Mouse (Mus musculus) gastrocnemius, adult 18-20 months (tissue): Measurements from ENCODE around the gene Ihh. TPM values are rescaled to one million over a fixed set of nuclear protein-coding genes. Genes with fewer than 3 reads are reported as not detected.

Source experiments
- DNase-seq: peaks from one replicate; pipeline ENCODE4 v3.0.0; 2021; ENCODE audit warnings: low spot score
- long read RNA-seq, 2 experiments: library from polyadenylated mRNA; stranded (forward); transcript quantifications; one replicate each; pipeline ENCODE4 v2.0.0; 2021
- total RNA-seq, 2 experiments: library from RNA; stranded (reverse); gene quantifications; 2 replicates each; pipeline ENCODE4 v1.2.3; 2021

Ihh gene
- total RNA-seq: under 1 TPM; 0.16 to 0.26 TPM
- long read RNA-seq, experiment 1: 0 reads
- long read RNA-seq, experiment 2: 0 reads

DNA sequence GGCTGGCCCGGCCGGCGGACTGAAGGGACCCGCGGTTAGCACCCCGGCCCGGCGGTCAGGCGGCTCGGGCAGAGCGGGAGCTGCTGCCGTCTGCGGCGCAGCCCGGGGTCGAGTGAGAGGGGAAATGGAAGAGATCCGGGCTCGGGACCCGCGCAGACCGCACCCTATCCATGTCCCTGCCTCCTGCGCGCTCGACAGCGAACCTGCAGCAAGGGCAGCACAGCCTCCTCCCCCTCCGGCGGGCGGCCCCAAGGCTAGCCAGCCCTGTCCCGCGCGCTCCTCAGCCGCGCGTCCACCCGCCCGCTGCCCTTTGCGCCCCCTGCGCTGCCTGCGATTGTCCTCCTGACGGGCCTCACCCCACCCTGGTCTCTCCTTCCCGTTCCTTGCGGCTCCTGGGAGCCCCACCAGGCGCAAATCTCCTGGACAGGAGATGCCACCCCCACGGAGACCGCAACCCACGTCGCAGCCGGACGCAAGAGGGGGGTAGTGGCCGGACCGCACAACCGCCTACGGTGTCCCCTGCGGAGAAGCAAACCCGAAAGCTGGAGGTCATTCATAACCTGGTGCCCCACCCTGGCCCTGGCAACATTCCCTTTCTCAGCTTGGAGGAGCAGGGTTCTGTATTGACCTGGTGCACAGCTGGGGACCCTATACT, at the start of gene Ihh:
Gene Ihh, minus strand, starts transcription at position 117 of the 655 bp plus-strand sequence.
- DNase-seq: no peak

DNA sequence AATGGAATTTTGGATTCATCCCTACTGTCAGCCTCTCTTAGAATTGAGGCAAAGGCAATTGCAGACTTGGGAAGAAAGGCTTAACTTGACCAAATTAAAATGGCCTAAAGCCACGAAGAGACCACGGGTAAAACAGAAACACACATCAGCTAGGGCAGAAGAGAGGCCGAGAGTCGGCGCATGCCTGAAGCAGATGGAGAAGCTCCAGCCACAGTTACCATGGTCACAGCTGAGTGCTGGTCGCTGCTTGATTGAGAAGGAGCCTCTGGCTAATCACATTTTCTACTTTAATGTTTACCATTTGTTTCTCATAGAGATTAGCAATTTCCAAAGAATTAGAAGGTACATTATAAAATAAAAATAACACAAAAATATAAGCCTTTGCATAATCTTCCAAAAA, 49.7 kb upstream of the Ihh start:
- no peak for DNase-seq

GRCm38 (mm10) chr1:75000496-75000895, 49.0 kb upstream of the Ihh start:
- DNase-seq: peak; percentile 19

GRCm38 (mm10) chr1:74999173-74999572, 47.7 kb upstream of the Ihh start:
- no peak for DNase-seq

DNA sequence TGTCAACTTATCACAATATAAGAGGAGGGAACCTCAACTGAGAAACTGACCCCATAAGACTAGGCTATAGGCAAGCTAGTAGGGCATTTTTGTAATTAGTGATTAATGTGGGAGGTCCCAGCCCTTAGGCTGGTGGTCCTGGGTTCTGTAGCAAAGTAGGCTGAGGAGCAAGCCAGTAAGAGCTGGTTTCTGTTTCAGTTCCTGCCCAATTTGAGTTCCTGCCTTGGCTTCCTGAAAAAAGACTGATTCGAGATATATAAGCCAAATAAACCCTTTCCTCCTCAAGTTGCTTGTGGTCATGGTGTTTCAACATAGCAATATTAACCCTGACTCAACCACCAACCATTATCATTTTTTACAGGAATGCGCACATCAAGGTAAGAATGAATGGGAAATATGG, 45.8 kb upstream of the Ihh start:
- no peak for DNase-seq

- DNase-seq: no peak
Measured at GRCm38 (mm10) chr1:74977001-74977400, 25.5 kb upstream of the Ihh start.

GRCm38 (mm10) chr1:74975936-74976335, 24.5 kb upstream of the Ihh start:
- DNase-seq: no peak

DNA sequence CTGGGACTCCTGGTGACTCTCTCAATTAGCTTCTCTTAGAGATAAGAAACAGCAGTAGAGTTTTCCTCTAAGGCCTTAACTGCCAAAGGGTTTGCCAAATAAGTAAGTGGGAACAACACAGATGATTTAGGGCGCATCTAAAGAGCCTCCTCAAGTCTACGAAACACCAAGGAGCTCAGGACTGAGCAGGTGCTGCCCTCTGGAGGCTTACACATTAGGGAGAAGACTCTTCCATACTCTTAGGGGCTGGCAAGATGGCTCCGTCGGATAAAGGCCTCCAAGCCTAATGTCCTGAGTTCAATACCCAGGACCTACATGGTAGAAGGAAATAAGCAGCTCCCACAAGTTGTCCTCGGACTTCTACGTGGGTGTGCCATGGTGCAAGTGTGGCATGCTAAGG, 22.1 kb upstream of the Ihh start:
- DNase-seq: no peak

DNA sequence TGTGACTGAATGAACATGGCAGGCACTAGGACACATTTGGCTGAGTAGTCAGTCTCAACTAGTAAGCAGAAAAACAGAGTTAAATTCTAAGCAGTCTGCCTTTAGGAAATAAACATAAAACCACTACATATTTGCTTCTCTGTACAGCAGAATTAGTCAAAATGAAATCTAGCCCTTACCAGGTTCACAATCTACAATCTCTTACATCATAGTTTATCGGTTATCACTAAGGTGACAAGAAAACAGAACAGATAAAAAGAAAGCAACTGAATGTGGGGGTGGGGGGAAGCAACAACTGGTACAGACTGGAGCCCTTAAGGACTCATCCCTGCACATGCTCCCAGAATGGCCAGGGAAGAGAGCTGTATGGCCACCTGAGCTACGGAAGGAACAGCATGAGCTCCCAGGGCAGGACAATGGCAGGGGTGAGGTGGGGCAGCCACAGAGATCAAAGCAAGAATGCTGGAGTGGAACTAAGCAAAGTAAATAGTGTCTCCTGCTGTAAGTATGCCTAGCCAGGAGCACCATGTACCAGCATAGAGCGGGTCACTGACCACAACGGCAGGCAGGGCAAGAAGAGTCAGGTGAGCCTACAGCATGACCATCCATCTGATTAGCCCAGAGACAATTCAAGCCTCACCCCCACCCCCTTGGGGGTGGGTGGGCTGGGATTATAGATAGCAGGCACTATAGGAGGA, 20.0 kb upstream of the Ihh start:
- DNase-seq: no peak

DNA sequence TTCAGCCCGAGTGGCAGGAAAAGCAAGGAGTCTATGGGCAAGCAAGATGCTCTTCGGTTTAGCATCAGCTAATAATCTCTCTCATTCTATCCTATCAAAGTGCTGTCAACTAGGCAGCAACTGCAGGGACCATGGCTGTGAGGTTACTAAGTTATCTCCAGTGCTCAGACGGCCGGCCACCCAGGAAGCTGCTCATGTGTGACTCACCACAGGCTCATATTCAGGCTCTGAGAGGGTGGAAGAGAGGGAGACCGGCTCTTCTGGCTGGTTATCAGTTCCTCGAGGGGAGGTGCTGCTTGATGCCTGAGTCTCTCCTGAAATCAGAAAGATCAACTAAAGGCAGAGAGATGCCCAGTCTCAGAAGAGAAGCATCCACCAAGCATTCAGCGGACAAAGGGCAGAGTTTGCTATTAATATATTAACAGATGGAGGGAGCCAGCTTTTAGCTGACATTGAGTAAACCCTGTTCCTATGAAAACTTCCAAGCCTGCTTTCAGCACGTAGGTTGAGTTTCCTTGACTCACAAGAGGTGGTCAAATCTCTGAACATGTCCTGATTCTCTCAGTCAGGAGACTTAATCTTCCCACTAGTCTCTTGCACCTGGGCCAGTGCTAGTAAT, 16.6 kb upstream of the Ihh start:
- no peak for DNase-seq

- DNase-seq: peak; percentile 77
Measured at GRCm38 (mm10) chr1:74964494-74965215, 13.2 kb upstream of the Ihh start.

DNA sequence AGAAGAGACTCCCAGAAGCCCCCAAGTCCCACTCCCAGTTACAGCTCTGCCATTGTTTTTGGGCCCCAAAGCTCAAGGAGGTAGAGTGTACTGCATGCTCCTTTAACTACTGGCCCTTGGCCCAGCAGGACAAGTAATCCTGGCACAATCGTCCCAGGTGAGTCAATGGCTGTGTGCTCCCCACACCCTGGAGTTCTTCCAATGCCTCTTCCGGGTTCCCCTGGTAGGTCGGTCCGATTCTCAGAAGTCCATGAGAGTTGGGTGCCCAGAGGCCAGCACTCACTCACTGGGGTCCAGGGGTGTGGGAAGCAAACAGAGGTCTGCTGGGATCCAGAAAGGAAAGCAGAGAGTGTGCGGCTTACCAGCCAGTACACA, 11.4 kb upstream of the Ihh start:
- no peak for DNase-seq

DNA sequence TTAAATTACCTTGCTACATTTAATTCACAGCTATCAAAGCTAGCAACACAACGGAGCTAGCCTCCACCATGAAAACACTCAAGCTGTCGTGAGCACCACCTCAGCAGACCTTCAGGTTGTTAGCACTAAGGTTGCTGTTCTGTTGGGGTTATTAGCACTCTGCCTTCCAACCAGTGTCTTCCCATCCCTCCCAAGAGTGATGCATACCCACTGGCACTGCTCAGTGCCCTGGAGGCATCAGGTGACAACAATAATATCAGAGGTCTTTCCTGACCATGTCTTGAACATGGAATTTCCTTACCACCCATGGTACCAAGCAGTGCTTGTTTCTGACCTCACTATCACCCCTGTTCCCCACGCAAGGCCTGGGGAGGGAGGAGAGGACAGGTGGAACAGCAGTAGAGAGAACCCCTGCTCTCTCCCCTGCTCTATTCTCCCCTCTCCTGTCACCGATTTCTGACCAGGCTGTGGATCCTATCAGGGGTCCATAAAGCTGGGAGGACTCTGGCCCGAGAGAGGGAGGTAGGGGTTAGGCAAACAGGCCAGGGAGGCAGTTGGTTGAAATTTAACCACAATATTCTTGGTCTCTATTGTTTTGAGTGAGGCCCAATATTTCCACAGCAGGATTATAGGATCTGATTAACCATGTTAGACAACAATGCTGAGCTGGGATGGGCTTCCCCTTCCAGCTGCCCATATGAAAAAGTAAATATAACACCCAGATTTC, 10.8 kb upstream of the Ihh start:
- no peak for DNase-seq

DNA sequence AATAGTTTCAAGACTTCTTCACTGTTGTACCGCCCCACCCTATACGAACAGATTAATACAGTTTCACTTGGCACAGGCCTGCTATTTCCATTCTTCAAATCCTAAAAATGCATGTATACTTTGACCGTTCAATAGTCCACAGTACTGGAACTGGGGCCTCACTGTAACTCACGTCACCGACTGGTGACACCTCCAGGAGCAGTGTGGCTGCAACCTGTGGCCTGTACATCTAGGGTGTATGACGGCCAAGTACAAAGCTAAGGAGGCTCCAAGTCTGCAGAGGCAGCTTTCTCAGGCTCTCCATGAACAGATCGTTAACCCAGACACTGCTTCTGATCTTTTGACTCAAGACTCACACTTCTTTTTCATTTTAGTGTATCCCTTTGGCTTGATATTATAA, 10.2 kb upstream of the Ihh start:
- DNase-seq: no peak

DNA sequence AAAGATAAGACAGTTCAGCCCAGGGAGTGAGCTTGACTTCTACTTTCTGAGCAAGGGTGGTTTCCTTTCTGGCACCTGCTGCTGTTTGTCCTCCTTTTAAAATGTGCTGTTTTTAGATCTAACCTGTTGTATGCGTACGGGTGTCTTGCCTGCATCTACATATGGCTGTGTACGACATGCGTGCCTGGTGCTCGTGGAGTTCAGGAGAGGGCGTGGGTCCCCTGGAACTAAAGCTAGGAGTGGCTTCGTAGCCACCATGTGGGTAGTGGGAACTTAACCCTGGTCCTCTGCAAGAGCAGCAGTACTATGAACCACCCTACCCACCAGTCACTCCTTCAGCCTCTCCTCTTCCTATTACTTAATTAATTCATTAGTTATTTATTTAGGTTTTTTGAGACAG, 8.6 kb upstream of the Ihh start:
- no peak for DNase-seq

- no peak for DNase-seq
Measured at GRCm38 (mm10) chr1:74950576-74951490, 639 bp downstream of the Ihh start.

GRCm38 (mm10) chr1:74950066-74950465, 1.4 kb downstream of the Ihh start:
- no peak for DNase-seq

DNA sequence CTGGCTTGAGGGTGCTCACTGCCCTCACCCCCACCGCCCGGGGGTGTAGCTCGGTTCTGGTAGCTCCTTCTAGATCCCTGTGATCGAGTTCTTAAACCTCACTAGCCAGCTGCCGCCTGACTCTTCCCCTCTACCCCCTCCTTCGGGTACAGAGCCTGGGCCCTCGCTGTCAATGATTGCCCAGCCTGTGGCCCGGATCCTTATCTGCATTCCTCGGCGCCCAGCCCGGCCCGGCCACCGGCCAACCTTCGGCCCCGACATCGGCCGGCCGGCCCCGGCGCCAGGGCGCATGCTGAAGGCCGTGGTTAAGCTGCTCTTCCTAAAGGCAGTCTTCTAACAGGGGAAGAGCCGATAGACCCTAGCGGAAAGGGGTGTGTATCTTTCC, 1.8 kb downstream of the Ihh start:
- peak; percentile 24 for DNase-seq

DNA sequence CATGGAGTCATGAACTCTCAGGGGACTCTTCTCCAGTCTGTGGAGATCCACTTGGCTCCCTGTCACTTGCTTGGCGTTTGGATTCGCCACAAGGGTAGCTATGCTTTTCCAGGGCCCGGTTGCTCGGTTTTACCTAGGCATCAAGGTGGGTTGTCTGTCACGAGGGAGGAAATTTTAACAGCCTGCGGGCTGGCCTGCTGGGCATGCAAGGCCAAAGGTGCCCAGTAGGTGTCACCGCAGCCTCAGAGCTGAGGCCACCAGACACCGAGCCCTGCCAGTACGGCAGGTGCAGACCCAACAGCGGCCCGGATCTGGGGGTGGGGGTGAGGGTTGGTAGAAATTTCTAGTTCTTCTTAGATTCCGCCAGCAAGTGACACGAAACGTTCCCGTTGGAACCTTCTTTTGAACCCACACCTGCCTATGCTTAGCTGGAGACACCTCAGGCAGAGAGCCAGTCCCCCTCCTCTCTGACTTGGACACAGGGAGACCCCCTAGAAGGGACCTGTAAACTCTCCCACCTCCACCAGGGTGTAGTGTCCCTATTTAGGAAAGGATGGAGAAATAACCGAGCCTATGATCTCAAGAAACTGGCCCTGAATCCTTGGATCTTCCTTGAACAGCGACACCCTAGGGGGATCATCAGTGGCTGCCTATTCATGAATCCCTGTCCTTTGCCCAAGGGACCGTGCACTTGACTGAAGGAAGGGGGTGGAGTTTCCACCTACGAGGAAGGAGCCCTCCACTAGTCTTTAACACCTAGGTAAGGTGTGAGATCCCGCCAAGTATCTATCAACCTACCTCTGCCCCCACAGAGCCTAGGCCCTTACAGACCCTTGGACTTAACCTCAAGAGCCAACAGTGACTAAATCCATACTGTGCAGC, 2.4 kb downstream of the Ihh start:
- peak; percentile 65 for DNase-seq
